Mouse (Mus musculus): ENCODE data around the gene Htr3a.

Htr3a gene

DNA sequence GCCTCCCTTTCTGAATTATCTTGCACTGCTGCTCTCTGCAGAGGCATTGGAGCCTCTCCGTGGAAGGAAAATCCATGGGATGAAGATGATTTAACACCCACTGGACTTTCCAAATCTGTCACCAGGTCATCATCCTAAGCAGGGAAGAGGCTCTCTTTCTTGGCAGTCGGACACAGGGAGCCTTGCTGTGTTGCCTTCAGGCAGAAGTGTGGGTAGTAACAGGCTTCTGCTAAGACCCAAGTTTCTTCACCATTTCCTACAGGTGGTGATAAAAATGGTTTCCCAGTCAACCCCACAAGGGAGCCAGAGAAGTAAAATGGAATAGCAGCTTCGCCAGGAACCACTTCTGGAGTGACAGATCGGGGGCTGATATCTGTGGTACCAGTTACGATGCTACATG lies 61.4 kb downstream of the Htr3a start:
- DNase-seq (ENCODE audit: extremely low spot score, low spot score) = no peak
